Mouse (Mus musculus) lung, adult 2 months (tissue): Measurements from ENCODE around the gene Ugp2.

Source experiments
- CTCF ChIP-seq: fragments of 200-500 bp; IDR thresholded peaks from 2 replicates; pipeline ENCODE4 v1.5.1; 2011; ENCODE audit warnings: mild to moderate bottlenecking, low read length, control low read depth; ENCODE audit not compliant: insufficient read depth
- POLR2A ChIP-seq: fragments of 200-500 bp; IDR thresholded peaks from 2 replicates; pipeline ENCODE4 v1.6.1; 2011; ENCODE audit warnings: low read depth, mild to moderate bottlenecking, control low read depth, low read length, borderline replicate concordance; ENCODE audit errors: extremely low read depth

GRCm38 (mm10) chr11:21371122-21371806 lies at the start of gene Ugp2:
- no peak for TF ChIP-seq CTCF
- TF ChIP-seq POLR2A, result no peak; the same call in 1 of the 2 replicates
